Mouse (Mus musculus) embryonic fibroblast, embryonic 13.5 days (primary cell): ENCODE data around the gene Cd7.

Experiments
- CTCF ChIP-seq: IDR thresholded peaks from 2 replicates; pipeline ENCODE4 v1.5.1; 2011; ENCODE audit warnings: mild to moderate bottlenecking, control low read depth, low read length, moderate library complexity, borderline replicate concordance; ENCODE audit not compliant: insufficient read depth
- POLR2A ChIP-seq: IDR thresholded peaks from 2 replicates; pipeline ENCODE4 v1.6.1; 2011; ENCODE audit warnings: low read depth, mild to moderate bottlenecking, control low read depth, low read length, moderate library complexity

DNA sequence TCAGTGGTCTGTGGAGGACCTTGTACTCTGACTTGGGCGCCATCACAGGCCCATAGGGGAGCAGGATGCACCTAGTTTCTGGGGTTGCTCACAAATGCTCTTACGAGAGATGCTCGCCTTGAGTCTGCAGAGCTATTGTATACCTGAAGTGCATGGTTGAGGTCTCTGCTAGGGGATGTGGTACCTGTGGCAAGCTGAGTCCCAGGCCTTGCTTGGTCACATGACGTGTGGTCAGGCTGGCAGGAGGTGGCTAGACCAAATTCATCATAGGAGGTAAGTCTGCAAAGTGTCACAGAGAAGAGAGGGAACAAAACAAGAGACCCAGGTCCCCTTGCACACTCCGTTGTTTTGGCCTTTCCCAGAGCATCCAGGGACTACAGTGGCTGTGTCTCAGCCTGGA is 19.7 kb downstream of the Cd7 start:
- TF ChIP-seq POLR2A (no peak), CTCF (no peak)
